Mouse (Mus musculus): ENCODE measurements around the gene Stk32c. TPM values are rescaled to one million over a fixed set of nuclear protein-coding genes. Genes with fewer than 3 reads are reported as not detected.
A peak's percentile ranks its signal among the peaks of the same experiment; 100 is the strongest.

Gene Stk32c
- polyA plus RNA-seq, 1 experiment: 130 TPM

DNA sequence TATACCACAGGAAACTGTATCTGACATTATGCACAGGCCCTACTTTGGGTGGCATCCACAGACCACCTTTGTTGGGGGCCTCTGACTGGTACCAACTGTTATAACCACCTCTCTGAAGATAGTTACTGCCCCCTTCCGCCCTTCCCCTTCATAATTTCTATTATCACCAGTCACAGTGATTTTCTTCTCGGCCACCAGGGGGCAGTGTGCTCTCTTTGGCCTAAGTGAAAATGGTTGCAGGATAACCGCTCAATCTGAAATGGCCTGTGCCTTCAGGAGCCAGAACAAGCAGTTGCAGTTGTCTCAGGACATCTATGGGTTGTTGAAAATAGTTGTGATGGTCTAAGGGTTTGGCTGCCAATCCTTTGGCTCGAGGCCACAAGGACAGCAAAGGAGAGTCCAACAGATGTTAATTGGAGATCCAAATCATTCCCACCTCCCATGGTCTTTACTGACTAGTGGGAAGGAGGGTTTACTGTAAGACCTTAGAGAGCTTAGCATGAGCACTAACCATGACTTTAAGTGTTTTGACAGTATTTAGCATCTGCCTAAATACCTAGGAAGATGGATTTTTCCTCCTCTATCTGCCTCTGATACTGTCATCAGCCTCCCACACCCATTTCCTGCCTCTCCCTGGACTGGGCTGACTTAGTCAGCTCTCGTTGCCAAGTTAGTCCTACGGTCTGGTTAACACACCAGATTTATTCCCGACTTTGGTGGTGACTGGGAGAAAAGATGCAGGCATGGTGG, 4.9 kb downstream of the Stk32c start:
- DNase-seq (ENCODE audit: extremely low spot score in 1 of 2, low spot score in 1 of 2): peak in 1 of 2 experiments; percentile 22

DNA sequence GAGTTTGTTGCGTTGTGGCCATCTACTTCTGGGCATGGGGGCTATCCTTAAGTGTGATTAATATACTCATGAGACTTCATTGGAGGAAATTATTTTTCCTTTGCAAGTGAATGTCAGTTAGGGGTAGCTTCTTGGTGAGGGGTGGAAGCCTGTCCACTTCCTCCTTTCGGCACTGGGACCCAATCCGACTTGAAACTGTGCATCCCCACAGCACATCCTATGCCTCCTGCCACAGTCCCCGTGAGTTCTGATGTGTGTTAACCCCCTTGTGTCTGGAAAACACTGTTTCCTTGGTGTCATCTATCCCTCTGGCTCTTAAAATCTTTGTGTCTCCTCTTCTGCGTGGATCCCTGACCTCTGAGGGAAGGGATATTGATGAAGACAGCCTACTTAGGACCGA, 11.9 kb downstream of the Stk32c start:
- no peak for DNase-seq (ENCODE audit: extremely low spot score in 1 of 2, low spot score in 1 of 2)

DNA sequence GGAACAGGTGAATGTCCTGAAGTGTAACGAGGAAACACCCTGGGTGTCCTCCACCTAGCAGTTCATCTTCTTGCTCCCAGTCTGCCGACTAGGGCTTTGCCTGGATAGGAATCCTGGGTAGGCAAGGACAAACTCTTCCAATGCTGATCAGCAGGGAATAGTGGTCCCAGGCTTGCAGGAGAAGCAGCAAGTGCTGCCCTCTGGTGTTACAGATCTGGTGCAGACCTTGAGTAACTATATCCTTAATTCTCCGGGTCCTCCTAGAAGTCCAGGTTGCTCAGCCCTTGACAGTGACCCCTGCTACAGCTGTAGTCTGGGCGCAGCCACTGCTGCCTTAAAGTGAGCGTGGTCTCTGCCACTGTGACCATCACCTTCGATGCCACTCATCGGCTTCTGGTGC, 13.0 kb downstream of the Stk32c start:
- peak in 1 of 2 experiments; percentile 87 for DNase-seq (ENCODE audit: extremely low spot score in 1 of 2, low spot score in 1 of 2)

DNA sequence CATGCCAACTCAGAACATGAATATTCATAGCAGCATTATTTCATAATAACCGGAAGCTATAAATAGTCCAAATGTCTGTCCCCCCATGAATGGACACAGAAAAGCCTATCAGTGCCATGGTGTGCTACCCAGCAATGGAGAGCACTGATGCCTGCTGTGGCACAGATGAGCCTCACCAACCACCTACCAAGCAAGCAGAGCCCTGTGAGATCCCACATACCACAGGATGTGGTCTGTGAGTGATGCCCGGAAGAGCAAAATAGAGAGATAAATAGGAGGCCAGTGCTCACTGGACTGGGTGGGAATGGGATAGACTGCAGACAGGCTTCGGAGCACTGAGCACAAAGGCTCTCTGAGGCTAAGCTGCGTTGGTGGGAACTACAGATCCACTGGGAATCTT, 16.1 kb downstream of the Stk32c start:
- no peak for DNase-seq (ENCODE audit: extremely low spot score in 1 of 2, low spot score in 1 of 2)

DNA sequence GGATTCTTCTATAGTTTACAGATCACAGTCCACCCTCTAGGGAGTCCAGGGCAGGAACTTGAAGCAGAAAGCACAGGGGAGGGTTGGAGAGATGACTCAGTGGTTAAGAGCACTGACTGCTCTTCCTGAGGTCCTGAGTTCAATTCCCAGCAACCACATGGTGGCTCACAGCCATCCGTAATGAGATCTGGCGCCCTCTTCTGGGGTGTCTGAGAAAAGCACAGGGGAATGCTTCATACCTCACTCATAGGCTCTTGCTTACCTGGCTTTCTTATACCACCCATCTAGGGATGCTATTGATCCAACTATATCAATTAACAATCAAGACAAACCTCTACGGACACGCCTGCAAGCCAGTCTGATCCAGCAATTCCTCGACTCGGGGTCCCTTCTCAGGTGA, 21.5 kb downstream of the Stk32c start:
- no peak for DNase-seq (ENCODE audit: extremely low spot score in 1 of 2, low spot score in 1 of 2)

DNA sequence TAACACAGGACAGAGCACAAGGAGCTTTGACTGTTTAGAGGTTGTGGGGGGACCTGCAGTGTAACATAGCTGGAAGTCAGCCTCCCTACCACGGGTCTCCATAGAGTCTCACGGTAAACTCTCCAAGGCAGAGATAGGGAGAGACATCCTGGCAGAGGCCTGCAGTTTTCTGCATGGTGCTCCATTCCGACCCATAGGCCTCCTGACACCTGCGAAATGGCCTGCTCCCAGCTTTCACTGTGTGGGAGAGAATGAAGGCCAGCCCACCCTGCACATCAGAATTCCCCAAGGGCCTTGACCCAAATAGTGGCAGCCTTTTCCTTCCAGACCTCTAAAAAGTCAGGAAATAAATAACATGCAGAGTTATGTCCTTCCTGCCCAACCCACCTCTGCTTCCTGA, 22.5 kb downstream of the Stk32c start:
- DNase-seq (ENCODE audit: extremely low spot score in 1 of 2, low spot score in 1 of 2): no peak

DNA sequence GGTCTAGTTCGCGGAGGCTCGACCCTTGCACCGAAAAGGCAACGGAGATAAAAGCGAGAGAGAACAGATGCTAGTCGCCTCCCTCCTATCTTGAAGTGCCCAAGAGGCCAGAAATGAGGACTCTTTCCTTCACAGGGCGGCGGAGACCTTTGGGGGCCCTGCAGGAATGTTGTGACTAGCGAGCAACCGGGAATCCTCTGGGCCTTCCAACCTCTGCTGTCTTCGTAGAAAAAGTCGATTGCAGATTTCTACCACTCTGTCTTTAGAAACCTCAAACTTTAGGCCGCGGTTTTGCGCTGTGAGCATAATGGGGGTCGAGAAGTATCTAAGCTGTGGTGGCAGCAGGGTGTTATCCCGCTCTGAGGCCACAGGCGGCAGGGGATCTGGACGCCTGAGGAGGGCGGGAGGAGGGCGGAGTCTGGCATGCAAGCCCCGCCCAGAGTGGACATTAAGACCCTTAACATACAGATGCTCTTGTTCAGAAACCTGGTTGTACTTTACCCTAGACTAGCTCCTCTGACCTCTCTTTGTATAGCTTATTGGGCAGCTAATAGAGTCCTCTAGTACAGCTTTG, 24.4 kb downstream of the Stk32c start:
- DNase-seq (ENCODE audit: extremely low spot score in 1 of 2, low spot score in 1 of 2): no peak

DNA sequence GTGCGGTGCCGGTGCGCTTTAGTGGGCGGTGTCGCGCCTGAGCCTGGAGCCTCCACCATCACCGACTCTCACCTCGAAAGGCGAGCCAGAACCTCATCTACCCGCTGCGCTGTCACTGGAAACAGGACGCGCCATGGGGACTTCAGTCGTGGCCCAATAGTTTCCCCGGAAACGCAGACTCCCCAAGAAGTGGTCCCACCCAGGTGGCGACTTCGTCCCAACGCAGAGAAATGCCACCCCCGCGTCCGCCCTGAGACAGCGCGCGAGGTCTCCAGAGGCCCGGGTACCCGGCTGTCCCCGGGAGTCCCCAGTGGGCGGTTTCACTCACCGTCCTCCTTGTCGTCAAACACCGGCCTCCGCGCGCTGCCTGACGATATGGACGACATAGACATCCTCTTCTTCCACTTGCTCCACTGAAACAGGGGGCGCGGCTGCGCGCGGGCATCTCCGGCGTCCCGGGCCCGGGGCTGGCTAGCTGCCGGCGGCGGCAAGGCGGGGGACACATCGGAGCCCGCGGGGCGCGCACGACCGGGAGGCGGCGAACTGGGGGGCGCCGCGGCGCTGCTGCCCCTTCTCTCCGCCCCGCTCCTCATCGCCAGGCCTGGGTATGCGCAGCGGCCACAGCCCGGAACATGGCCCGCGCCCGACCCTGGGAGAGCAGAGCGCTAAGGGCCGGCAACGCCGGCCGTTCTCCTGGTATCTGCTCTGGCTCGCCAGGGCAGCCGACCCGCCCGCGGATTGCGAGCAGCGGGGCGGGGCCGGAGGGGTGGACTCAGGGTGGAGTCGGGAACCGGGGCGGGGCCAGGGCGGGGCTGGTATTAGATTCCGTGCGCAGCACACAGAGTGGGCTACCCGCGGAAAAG, 25.1 kb downstream of the Stk32c start:
- DNase-seq (ENCODE audit: extremely low spot score in 1 of 2, low spot score in 1 of 2): peak in 1 of 2 experiments; percentile 74

DNA sequence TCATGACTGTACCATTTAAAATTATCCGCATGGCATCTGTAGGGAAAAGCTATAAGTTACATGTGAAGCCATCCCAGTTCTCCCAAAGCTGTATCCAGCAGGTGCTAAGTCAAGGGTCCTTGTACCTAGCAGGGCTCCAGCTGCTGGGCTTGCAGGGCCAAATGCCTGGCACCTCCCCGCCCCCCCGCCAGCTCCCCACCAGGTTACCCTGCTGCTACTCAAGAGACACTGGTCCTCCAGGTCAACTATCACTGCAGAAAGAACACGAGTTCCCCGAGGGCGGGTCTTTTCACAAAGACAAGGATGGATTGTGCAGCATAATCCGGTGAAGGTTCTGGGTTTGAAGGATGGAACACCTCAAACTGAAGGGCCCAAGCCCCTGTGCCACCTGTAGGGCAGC, 25.8 kb downstream of the Stk32c start:
- no peak for DNase-seq (ENCODE audit: extremely low spot score in 1 of 2, low spot score in 1 of 2)

DNA sequence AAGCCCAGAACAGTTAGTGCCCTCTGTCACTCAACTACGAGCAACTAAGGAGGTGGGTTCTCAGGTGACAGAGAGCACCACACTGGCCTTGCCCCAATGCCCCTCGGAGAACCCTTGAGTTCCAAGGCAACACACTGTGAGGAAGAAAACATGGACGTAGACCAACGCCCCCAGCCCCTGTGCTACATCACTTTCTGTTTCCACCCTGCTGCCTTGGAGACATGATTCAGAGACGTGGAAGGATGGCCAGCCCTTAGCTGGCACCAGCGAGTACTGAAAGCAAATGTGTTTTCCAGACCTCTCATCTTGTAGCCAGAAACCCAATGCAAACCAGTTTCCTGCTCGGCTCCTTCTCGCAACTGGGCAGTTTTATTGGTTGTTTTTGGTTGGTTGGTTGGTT, 26.7 kb downstream of the Stk32c start:
- DNase-seq (ENCODE audit: extremely low spot score in 1 of 2, low spot score in 1 of 2): no peak

DNA sequence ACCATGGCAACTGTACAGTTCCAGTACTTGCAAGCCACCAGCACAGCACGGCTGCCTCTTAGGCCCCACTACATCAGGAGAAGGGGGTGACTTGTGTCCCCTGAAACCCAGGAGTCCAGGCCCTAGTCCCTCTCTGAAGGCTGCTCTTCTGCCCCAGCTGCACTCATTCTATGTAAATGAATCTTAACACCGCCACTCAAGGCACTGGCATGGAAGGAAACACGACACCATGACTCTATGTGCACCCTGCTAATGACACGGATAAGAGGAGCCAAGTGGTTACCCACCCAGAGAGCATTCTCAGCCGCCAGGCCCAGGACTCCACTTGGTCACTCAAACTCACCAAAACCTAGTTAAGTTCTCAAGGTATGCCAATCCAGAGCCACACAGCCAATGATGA, 27.1 kb downstream of the Stk32c start:
- DNase-seq (ENCODE audit: extremely low spot score in 1 of 2, low spot score in 1 of 2): no peak

DNA sequence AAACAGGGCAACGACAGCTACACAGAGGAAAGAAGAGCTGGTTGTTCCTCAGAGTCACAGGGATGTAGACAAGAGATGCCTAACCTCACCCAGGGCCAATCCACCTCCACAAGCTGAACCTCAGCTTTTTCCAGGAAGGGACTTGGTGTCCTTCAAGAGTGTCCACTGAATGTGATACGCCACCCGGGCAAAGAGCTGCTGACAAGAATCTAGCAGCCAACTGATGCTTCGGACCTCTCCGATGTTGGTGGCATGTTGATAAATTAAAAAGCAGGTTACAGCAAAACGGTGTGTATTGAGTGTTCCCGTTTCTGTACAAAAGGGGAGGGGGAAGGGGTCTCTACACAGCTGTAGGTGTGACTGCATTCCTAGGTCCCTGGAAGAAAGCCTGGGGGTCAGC, 28.3 kb downstream of the Stk32c start:
- DNase-seq (ENCODE audit: extremely low spot score in 1 of 2, low spot score in 1 of 2): no peak

DNA sequence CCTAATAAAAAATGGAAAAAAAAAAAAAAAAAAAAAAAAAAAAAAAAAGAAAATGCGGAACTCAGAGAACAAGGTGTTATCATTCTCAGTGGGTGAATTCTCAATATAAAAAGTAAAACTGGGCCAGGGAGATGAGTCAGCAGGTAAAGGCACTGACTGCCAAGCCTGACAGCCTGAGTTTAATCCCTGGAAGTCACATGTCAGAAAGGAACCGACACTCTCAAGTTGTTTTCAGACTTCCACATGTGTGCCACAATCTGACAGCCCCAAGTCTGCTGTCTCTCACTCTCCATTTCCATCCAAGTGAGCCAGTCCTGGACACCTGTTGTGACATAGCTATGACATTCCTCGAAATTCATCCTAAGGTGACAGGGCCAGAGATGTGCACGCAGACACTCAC, 28.7 kb downstream of the Stk32c start:
- DNase-seq (ENCODE audit: extremely low spot score in 1 of 2, low spot score in 1 of 2): peak; percentile 50 to 64

DNA sequence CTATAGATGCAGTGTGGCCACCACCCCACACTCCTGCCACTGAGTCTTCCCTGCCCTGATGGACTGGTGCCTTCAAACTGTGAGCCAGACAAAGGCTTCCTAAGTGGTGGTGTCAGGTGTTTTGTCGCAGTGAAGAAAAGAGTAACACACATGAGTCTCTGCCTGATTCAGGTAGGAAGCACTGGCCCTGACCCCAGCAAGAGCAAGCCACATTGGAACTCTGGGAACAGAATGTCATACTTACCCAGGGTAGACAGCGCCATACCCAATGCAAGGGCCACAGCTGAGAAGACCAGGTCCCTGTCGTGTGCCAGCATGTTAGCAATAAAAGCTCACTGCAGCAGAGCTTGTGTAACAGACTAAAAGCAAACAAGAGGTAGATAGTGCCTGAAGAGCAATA, 33.0 kb downstream of the Stk32c start:
- DNase-seq (ENCODE audit: extremely low spot score in 1 of 2, low spot score in 1 of 2): no peak

DNA sequence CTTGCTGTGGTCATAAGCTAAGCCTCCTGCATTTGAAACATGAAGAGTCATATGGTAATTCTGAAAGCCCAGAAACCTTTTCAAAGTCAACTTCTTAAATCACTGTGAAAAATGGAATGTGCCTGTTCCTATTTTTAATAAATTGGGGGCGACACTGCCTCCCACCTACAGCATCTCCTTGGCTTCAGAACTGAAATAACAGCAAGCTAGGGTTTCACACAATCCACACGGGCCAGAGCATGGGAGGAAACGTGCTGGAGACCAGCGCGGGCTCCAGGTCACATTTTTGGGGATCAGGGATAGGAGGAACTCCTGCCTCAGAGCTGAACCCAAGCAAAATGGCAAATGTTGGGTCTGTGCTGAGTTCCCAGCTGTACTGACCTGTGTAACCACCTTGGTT, 33.8 kb downstream of the Stk32c start:
- DNase-seq (ENCODE audit: extremely low spot score in 1 of 2, low spot score in 1 of 2): peak in 1 of 2 experiments; percentile 55

DNA sequence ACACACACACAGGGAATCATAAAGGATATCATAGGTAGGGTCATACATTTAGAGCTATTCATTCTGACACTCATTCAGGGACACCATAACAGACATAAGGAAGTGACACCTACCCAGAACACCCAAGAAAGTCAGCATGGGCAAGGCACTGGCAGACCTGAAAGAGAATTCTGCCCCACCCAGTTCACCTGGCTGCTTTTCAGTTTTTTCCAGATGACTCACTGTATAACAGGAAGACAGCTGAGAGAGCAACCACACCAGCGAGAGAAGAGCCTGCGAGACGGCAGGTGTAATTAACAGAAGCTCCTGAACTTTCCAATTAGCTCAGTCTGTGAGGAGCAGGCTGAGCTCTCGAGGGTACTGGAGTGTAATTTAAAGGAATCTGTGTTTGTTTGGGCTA, 44.0 kb downstream of the Stk32c start:
- no peak for DNase-seq (ENCODE audit: extremely low spot score in 1 of 2, low spot score in 1 of 2)

DNA sequence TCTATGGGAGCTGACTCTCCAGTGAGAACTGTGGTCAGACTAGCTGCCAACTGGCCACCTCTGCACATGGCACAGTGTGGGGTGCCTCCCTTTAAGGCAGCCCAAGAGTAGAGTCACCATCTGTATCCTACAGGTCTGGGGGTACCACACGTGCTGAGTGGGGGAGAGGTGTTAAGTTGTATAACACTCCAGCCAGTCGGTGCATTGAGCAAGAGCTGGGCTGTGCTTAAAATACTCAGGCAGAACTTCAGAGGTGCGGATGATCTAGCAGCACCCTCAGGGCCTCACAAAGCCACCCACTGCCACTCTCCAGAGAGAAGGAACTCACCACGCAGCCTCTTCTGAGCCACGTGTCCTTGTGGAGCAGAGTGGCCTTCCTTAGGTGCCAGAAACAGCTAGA, 48.7 kb downstream of the Stk32c start:
- DNase-seq (ENCODE audit: extremely low spot score in 1 of 2, low spot score in 1 of 2): peak; percentile 85 to 93

DNA sequence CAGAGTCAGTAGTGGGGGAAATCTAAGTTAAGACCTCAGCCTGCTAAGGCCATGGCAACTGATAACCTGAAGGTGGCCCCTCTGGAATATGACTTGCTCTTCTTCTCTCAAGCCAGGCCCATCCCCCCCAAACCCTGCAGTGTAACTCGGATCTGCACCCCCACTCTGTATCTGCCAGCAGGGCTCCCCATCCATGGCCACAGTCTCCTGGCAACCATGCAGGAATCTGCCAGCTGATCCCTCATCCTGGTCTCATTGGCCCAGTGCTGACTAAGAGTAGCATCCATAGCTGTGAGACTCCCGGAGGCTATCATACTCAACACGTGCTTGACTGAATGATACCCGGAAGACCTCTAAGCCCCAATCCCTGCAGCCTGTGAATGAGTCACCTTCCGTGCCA, 54.2 kb downstream of the Stk32c start:
- DNase-seq (ENCODE audit: extremely low spot score in 1 of 2, low spot score in 1 of 2): peak in 1 of 2 experiments; percentile 51

DNA sequence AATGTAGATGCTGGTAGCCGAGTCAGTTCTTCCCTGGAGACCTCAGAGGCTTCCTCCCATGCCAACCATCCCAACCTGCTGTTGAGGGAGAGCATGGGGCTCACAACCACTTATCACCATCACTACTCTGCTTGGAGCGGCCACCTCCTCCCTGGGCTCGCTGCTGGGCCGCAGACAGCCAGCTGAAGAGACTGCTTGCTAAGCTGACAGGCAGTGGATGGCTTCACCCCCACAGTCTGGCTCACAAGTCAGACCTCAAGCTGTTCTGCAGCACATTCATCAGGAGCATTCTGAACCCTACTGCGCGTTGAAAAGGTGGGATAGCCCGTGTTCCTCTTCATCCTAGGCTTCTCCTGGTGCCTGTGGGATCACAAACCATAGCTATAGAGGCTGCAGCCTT, 54.6 kb downstream of the Stk32c start:
- DNase-seq (ENCODE audit: extremely low spot score in 1 of 2, low spot score in 1 of 2): peak; percentile 63 to 71

DNA sequence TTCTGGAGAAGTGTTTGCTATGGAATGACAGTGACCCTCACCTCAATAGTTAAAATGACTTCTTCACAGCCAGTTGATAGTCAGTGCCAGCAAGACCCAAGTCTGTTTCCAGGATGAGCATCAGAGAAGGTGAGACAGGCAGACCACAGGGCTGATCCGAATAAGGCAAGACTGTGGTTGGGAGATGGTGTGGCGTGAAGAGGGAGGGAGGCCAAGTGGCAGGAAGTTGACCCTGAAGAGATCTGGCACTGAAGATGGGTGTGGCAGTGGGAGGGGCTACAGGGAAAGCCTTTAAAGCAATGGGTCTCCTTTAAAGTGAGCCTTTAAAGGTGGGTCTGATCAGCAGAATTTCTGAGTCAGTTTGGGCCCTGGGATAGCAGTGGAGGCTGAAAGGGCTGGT, 55.6 kb downstream of the Stk32c start:
- DNase-seq (ENCODE audit: extremely low spot score in 1 of 2, low spot score in 1 of 2): no peak

DNA sequence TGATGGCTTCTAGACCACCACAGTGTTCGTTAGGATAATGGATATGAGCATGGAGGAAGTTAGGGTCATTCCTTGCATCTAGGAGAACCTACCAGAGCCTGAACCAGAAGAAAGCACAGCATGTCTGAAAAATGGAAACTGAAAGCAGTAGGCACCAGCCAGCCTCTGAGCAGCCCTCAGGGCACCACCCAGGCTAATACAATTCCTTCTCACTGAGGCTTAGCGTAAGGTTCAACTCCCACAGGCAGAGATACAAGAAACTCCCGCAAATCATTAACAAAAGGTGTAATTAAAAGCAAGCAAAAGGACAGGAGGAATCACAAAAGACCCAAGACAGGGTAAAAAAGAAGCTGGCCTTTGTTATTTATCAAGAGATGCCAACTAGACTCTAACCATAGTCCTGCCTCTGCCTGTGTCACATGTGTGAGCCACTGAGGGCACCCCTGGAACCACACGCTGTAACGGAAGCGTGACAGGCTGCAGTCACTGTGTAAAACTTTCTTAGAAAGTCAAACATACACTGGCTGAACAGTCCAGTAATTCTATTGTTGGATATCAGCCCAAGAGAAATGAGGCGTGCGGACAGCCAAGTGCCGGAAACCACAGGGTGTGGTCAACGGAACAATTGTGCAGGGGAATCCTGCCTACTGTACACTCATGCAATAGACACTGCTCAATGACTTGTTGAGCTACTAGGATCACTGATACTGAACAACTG, 56.6 kb downstream of the Stk32c start:
- no peak for DNase-seq (ENCODE audit: extremely low spot score in 1 of 2, low spot score in 1 of 2)
